Mouse (Mus musculus) thymus, adult 18-20 months (tissue): ENCODE measurements around the gene Opa3.
"Not testable (repeated sequence)": the region's sequence is repeated elsewhere in the genome, so short reads cannot be mapped to it uniquely, and the experiment has no call there.

Experiments
- DNase-seq, 2 experiments: peaks; one replicate each; pipeline ENCODE4 v3.0.0; 2022; ENCODE audit warnings: mixed read lengths in 2 of 2

The Opa3 gene

GRCm38 (mm10) chr7:19252078-19252477 lies 23.9 kb downstream of the Opa3 start:
- DNase-seq = no peak

GRCm38 (mm10) chr7:19253437-19253836 lies 25.3 kb downstream of the Opa3 start:
- no peak for DNase-seq

GRCm38 (mm10) chr7:19255395-19255794 lies 27.3 kb downstream of the Opa3 start:
- DNase-seq = no peak

- peak in 1 of 2 experiments; percentile 33 for DNase-seq
These were observed 28.4 kb downstream of the Opa3 start for GRCm38 (mm10) chr7:19256567-19256966.

GRCm38 (mm10) chr7:19257390-19258022 lies 29.4 kb downstream of the Opa3 start:
- DNase-seq = peak in 1 of 2 experiments; percentile 33

- no peak for DNase-seq
These were observed 30.2 kb downstream of the Opa3 start for GRCm38 (mm10) chr7:19258336-19258735.

- no peak for DNase-seq
These were observed 37.0 kb downstream of the Opa3 start for GRCm38 (mm10) chr7:19265147-19265546.

GRCm38 (mm10) chr7:19265928-19266822 lies 38.0 kb downstream of the Opa3 start:
- DNase-seq = peak; percentile 46 to 63

GRCm38 (mm10) chr7:19267051-19267450 lies 38.9 kb downstream of the Opa3 start:
- DNase-seq = no peak

- DNase-seq = no peak
These were observed 41.0 kb downstream of the Opa3 start for GRCm38 (mm10) chr7:19268993-19269681.

- peak in 1 of 2 experiments; percentile 35 for DNase-seq
These were observed 41.7 kb downstream of the Opa3 start for GRCm38 (mm10) chr7:19269721-19270441.

GRCm38 (mm10) chr7:19270509-19271237 lies 42.5 kb downstream of the Opa3 start:
- peak; percentile 41 to 54 for DNase-seq

- DNase-seq = peak; percentile 72 to 84
These were observed 43.4 kb downstream of the Opa3 start, which contains the start of gene Vasp for GRCm38 (mm10) chr7:19271238-19272172. Vasp (minus strand) TSS chr7:19271817.

GRCm38 (mm10) chr7:19272173-19272764 lies 44.1 kb downstream of the Opa3 start:
- peak; percentile 75 to 83 for DNase-seq

- no peak for DNase-seq
These were observed 48.1 kb downstream of the Opa3 start for GRCm38 (mm10) chr7:19276253-19276652.

- DNase-seq = no peak
These were observed 50.9 kb downstream of the Opa3 start for GRCm38 (mm10) chr7:19279052-19279451.

- no peak for DNase-seq
These were observed 51.5 kb downstream of the Opa3 start, which contains the start of gene Ppm1n for GRCm38 (mm10) chr7:19279581-19280114. Ppm1n (minus strand) TSS chr7:19280064.

- not testable (repeated sequence) for DNase-seq
These were observed 53.7 kb downstream of the Opa3 start for GRCm38 (mm10) chr7:19281680-19282304.

GRCm38 (mm10) chr7:19282385-19282784 lies 54.3 kb downstream of the Opa3 start, which contains the start of gene Rtn2:
Rtn2 (plus strand) TSS chr7:19282624.
- peak in 1 of 2 experiments; percentile 48 for DNase-seq
